Mouse (Mus musculus) kidney, postnatal 4 days (tissue): ENCODE data around the gene Tor1a.
"Not testable (repeated sequence)": the region's sequence is repeated elsewhere in the genome, so short reads cannot be mapped to it uniquely, and the experiment has no call there.

Experiments used
- DNase-seq, 2 experiments: peaks; one replicate each; pipeline ENCODE4 v3.0.0; 2021; ENCODE audit warnings: mixed read lengths in 2 of 2

Gene Tor1a

GRCm38 (mm10) chr2:30952824-30953490 lies 14.8 kb downstream of the Tor1a start, which contains the start of gene Tor1b:
Gene Tor1b (plus strand): TSS chr2:30952959.
- DNase-seq, result peak; percentile 87 to 92

- DNase-seq, result no peak
These were observed 15.3 kb downstream of the Tor1a start for GRCm38 (mm10) chr2:30952457-30952823.

GRCm38 (mm10) chr2:30942603-30943011 lies 25.1 kb downstream of the Tor1a start:
- peak; percentile 74 to 81 for DNase-seq

GRCm38 (mm10) chr2:30942116-30942515 lies 25.6 kb downstream of the Tor1a start:
- peak in 1 of 2 experiments; percentile 40 for DNase-seq

- DNase-seq, result no peak
These were observed 26.1 kb downstream of the Tor1a start for GRCm38 (mm10) chr2:30941586-30941985.

GRCm38 (mm10) chr2:30938574-30938991 lies 29.1 kb downstream of the Tor1a start:
- DNase-seq, result no peak

GRCm38 (mm10) chr2:30937731-30938130 lies 30.0 kb downstream of the Tor1a start:
- DNase-seq, result no peak

GRCm38 (mm10) chr2:30936808-30937207 lies 30.9 kb downstream of the Tor1a start:
- DNase-seq, result no peak

- peak; percentile 85 to 86 for DNase-seq
These were observed 33.7 kb downstream of the Tor1a start for GRCm38 (mm10) chr2:30933917-30934450.

- DNase-seq, result no peak
These were observed 34.7 kb downstream of the Tor1a start for GRCm38 (mm10) chr2:30933032-30933431.

- no peak for DNase-seq
These were observed 35.8 kb downstream of the Tor1a start for GRCm38 (mm10) chr2:30931922-30932321.

- not testable (repeated sequence) for DNase-seq
These were observed 36.9 kb downstream of the Tor1a start for GRCm38 (mm10) chr2:30930846-30931245.

- DNase-seq, result peak; percentile 86 to 87
These were observed 38.2 kb downstream of the Tor1a start, which contains the start of gene Ptges for GRCm38 (mm10) chr2:30929483-30930045. Gene Ptges (minus strand): TSS chr2:30929863.

GRCm38 (mm10) chr2:30928893-30929482 lies 38.7 kb downstream of the Tor1a start:
- peak in 1 of 2 experiments; percentile 25 for DNase-seq

GRCm38 (mm10) chr2:30927844-30928628 lies 39.7 kb downstream of the Tor1a start:
- DNase-seq, result peak; percentile 93

- DNase-seq, result peak in 1 of 2 experiments; percentile 17
These were observed 40.5 kb downstream of the Tor1a start for GRCm38 (mm10) chr2:30927151-30927781.

- DNase-seq, result no peak
These were observed 41.4 kb downstream of the Tor1a start for GRCm38 (mm10) chr2:30926381-30926780.

GRCm38 (mm10) chr2:30925181-30925580 lies 42.6 kb downstream of the Tor1a start:
- DNase-seq, result no peak

- no peak for DNase-seq
These were observed 44.6 kb downstream of the Tor1a start for GRCm38 (mm10) chr2:30923099-30923498.

- DNase-seq, result no peak
These were observed 47.5 kb downstream of the Tor1a start for GRCm38 (mm10) chr2:30920216-30920615.

GRCm38 (mm10) chr2:30918780-30919329 lies 48.9 kb downstream of the Tor1a start:
- DNase-seq, result peak; percentile 34 to 54

- DNase-seq, result no peak
These were observed 49.6 kb downstream of the Tor1a start for GRCm38 (mm10) chr2:30918126-30918525.
